Mouse (Mus musculus) intestine, embryonic 14.5 days (tissue): ENCODE measurements around the gene Rtf2. TPM values are rescaled to one million over a fixed set of nuclear protein-coding genes. Genes with fewer than 3 reads are reported as not detected.

Source experiments
- ATAC-seq: fragments of 200-750 bp; cut with Nextera tagmentation; replicated peaks from 2 replicates; pipeline ENCODE4 v1.8.0; 2017; ENCODE audit warnings: low read depth, moderate number of reproducible peaks, moderate TSS enrichment, moderate library complexity; ENCODE audit not compliant: low FRiP score, low TSS enrichment
- DNase-seq: peaks from one replicate; pipeline ENCODE4 v3.0.0-alpha.2; 2018; ENCODE audit warnings: low spot score
- H3K27ac ChIP-seq: fragments of 300-500 bp; sonication (generic); 2 replicates; pipeline ENCODE4 v1.5.1; 2014; ENCODE audit warnings: low read depth, mild to moderate bottlenecking, control low read depth
- H3K27me3 ChIP-seq: fragments of 300-500 bp; sonication (generic); replicated peaks from 2 replicates; pipeline ENCODE4 v1.6.1; 2014; ENCODE audit warnings: low read length, control low read depth; ENCODE audit not compliant: control insufficient read depth, insufficient read depth
- H3K36me3 ChIP-seq: fragments of 300-500 bp; sonication (generic); 2 replicates; pipeline ENCODE4 v1.6.1; 2014; ENCODE audit warnings: low read length, control low read depth; ENCODE audit not compliant: control insufficient read depth, insufficient read depth
- H3K4me1 ChIP-seq: fragments of 300-500 bp; sonication (generic); replicated peaks from 2 replicates; pipeline ENCODE4 v1.6.1; 2014; ENCODE audit warnings: low read length, control low read depth, mixed read lengths; ENCODE audit not compliant: control insufficient read depth, insufficient read depth
- H3K4me2 ChIP-seq: fragments of 300-500 bp; sonication (generic); 2 replicates; pipeline ENCODE4 v1.6.1; 2014; ENCODE audit warnings: low read length
- H3K4me3 ChIP-seq: fragments of 300-500 bp; sonication (generic); 2 replicates; pipeline ENCODE4 v1.5.1; 2014; ENCODE audit warnings: low read depth, low read length, control low read depth, mixed read lengths
- H3K9ac ChIP-seq: fragments of 300-500 bp; sonication (generic); 2 replicates; pipeline ENCODE4 v1.6.1; 2014; ENCODE audit warnings: mild to moderate bottlenecking, low read length
- H3K9me3 ChIP-seq: fragments of 300-500 bp; sonication (generic); 2 replicates; pipeline ENCODE4 v1.6.1; 2016; ENCODE audit warnings: low read length, control low read depth; ENCODE audit not compliant: control insufficient read depth
- WGBS: fragments of 180-500 bp; shearing (Covaris S2); extraction: QIAGEN DNeasy Blood & Tissue Kit; methylation state at CpG from one replicate; pipeline ENCODE4 v1.1.7; 2014; 5-methylcytosine and 5-hydroxymethylcytosine counted together
- polyA plus RNA-seq: library from polyadenylated mRNA; unstranded; fragments of >200 nt; fragmentation: Nextera tagmentation; extraction: Ambion mirVana; gene quantifications from 2 replicates; pipeline ENCODE4 v1.2.1, GENCODE M21; 2014

The Rtf2 gene
- polyA plus RNA-seq, 1 experiment from 2014 or later, result 75.3 TPM

- Histone ChIP-seq H3K36me3 (no peaks in the 10 kb centered on the region), H3K9ac (no peak overlapping the region), H3K4me3 (no peak overlapping the region), H3K27me3 (no peaks in the 10 kb centered on the region), H3K4me2 (no peak overlapping the region), H3K27ac (no peak overlapping the region), H3K9me3 (no peaks in the 10 kb centered on the region), H3K4me1 (no peaks in the 10 kb centered on the region; the same call in 1 of the 2 replicates)
- no peak for DNase-seq
- 84% methylated on average over 7 of the region's 7 CpGs for WGBS
- no peak for ATAC-seq
These were observed 65.8 kb downstream of the Rtf2 start for GRCm38 (mm10) chr2:172506121-172506520.

- ATAC-seq (no peak), DNase-seq (no peak)
- H3K36me3 ChIP-seq, result no peaks in the 10 kb centered on the region
- no peak overlapping the region for H3K9ac ChIP-seq
- no peak overlapping the region for H3K4me2 ChIP-seq
- no peaks in the 10 kb centered on the region for H3K27me3 ChIP-seq
- no peaks in the 10 kb centered on the region for H3K4me1 ChIP-seq
- no peaks in the 10 kb centered on the region for H3K9me3 ChIP-seq
- no peak overlapping the region for H3K27ac ChIP-seq
- H3K4me3 ChIP-seq, result no peak overlapping the region
- WGBS, result 86% methylated on average over 15 of the region's 15 CpGs
These were observed 69.8 kb downstream of the Rtf2 start for GRCm38 (mm10) chr2:172510056-172510712.

GRCm38 (mm10) chr2:172510899-172511298 lies 70.5 kb downstream of the Rtf2 start:
- no peaks in the 10 kb centered on the region for H3K9me3 ChIP-seq
- WGBS, result 51% methylated on average over 3 of the region's 3 CpGs
- no peaks in the 10 kb centered on the region for H3K4me1 ChIP-seq
- H3K36me3 ChIP-seq, result no peaks in the 10 kb centered on the region
- DNase-seq (no peak), ATAC-seq (no peak)
- H3K27ac ChIP-seq, result no peak overlapping the region
- H3K4me2 ChIP-seq, result no peak overlapping the region
- H3K4me3 ChIP-seq, result no peak overlapping the region
- no peaks in the 10 kb centered on the region for H3K27me3 ChIP-seq
- H3K9ac ChIP-seq, result no peak overlapping the region

- no peak overlapping the region for H3K9ac ChIP-seq
- H3K27me3 ChIP-seq, result no peaks in the 10 kb centered on the region
- H3K4me1 ChIP-seq, result no peaks in the 10 kb centered on the region
- H3K4me2 ChIP-seq, result no peak overlapping the region
- peak; percentile 56; the same call in 1 of the 2 replicates for ATAC-seq
- H3K4me3 ChIP-seq, result no peak overlapping the region
- 25% methylated on average over 11 of the region's 11 CpGs for WGBS
- H3K36me3 ChIP-seq, result no peaks in the 10 kb centered on the region
- no peaks in the 10 kb centered on the region for H3K9me3 ChIP-seq
- H3K27ac ChIP-seq, result no peak overlapping the region
- no peak for DNase-seq
These were observed 76.1 kb downstream of the Rtf2 start for GRCm38 (mm10) chr2:172516407-172516992.

Other genes with a start within 250 kb of the Rtf2 start
- gene Mc3r, start 192.1 kb upstream of the Rtf2 start, polyA plus RNA-seq, result not detected in 2 replicates
- 9.1 and 9.5 TPM in 2 replicates for gene Fam210b, start 95.0 kb upstream of the Rtf2 start, polyA plus RNA-seq
- 121 and 127 TPM in 2 replicates for gene Aurka, start 70.0 kb upstream of the Rtf2 start, polyA plus RNA-seq
- gene Cstf1, start 69.9 kb upstream of the Rtf2 start, polyA plus RNA-seq, result 44.0 and 45.6 TPM in 2 replicates
- 0.20 and 0.45 TPM in 2 replicates for gene Cass4, start 46.8 kb upstream of the Rtf2 start, polyA plus RNA-seq
- 0.77 and 1.1 TPM in 2 replicates for gene Gcnt7, start 18.0 kb downstream of the Rtf2 start, polyA plus RNA-seq
- gene Fam209, start 32.0 kb downstream of the Rtf2 start, polyA plus RNA-seq, result 0.27 TPM in 1 of 2 replicates, not detected in the other
- gene Tfap2c, start 109.0 kb downstream of the Rtf2 start, polyA plus RNA-seq, result 0.09 and 0.35 TPM in 2 replicates